Mouse (Mus musculus): Measurements from ENCODE around the gene Scrt2. TPM values are rescaled to one million over a fixed set of nuclear protein-coding genes. Genes with fewer than 3 reads are reported as not detected.
A peak's percentile ranks its signal among the peaks of the same experiment; 100 is the strongest.
"Not testable (repeated sequence)": the region's sequence is repeated elsewhere in the genome, so short reads cannot be mapped to it uniquely, and the experiment has no call there.

The Scrt2 gene
- polyA plus RNA-seq, 1 experiment from 2014 or later, result 30.2 TPM

- Histone ChIP-seq H3K4me3 (no peak overlapping the region), H3K4me2 (no peak overlapping the region), H3K27me3 (peaks cover 34% of the 10 kb centered on the region), H3K36me3 (no peaks in the 10 kb centered on the region), H3K27ac (replicated peaks) (peak overlapping the region; percentile 54), H3K9me3 (no peaks in the 10 kb centered on the region), H3K4me1 (replicated peaks) (peaks cover 25% of the 10 kb centered on the region), H3K9ac (peak overlapping the region; percentile 45; the same call in 1 of the 2 replicates)
- peak; percentile 20; the same call in 1 of the 2 replicates for ATAC-seq (ENCODE audit: low read depth)
- WGBS, result 61% methylated on average over 22 of the region's 22 CpGs
Measured at GRCm38 (mm10) chr2:152056368-152057251, 24.7 kb upstream of the Scrt2 start.

GRCm38 (mm10) chr2:152057252-152057563, 24.1 kb upstream of the Scrt2 start:
- 0 out of 2 replicates have a peak overlapping the region, but pooled peaks have one; percentile 54 for H3K27ac ChIP-seq (replicated peaks)
- no peaks in the 10 kb centered on the region for H3K36me3 ChIP-seq
- ATAC-seq (ENCODE audit: low read depth), result no peak
- peaks cover 29% of the 10 kb centered on the region for H3K27me3 ChIP-seq
- H3K4me2 ChIP-seq, result no peak overlapping the region
- H3K4me1 ChIP-seq (replicated peaks), result peaks cover 19% of the 10 kb centered on the region
- H3K4me3 ChIP-seq, result no peak overlapping the region
- peak overlapping the region; percentile 45; the same call in 1 of the 2 replicates for H3K9ac ChIP-seq
- H3K9me3 ChIP-seq, result no peaks in the 10 kb centered on the region
- WGBS, result 75% methylated on average over 9 of the region's 9 CpGs

DNA sequence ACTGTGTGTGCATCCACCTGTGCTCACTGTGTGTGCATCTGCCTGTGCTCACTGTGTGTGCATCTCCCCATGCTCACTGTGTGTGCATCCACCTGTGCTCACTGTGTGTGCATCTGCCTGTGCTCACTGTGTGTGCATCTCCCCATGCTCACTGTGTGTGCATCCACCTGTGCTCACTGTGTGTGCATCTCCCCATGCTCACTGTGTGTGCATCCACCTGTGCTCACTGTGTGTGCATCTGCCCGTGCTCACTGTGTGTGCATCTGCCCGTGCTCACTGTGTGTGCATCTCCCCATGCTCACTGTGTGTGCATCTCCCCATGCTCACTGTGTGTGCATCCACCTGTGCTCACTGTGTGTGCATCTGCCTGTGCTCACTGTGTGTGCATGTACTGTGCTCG, 18.5 kb upstream of the Scrt2 start:
- H3K27ac ChIP-seq (replicated peaks); H3K9me3 ChIP-seq; ATAC-seq (ENCODE audit: low read depth); H3K36me3 ChIP-seq; H3K9ac ChIP-seq; H3K4me2 ChIP-seq; H3K4me1 ChIP-seq (replicated peaks); H3K27me3 ChIP-seq; H3K4me3 ChIP-seq: not testable (repeated sequence)
- 91% methylated on average over 3 of the region's 3 CpGs for WGBS

DNA sequence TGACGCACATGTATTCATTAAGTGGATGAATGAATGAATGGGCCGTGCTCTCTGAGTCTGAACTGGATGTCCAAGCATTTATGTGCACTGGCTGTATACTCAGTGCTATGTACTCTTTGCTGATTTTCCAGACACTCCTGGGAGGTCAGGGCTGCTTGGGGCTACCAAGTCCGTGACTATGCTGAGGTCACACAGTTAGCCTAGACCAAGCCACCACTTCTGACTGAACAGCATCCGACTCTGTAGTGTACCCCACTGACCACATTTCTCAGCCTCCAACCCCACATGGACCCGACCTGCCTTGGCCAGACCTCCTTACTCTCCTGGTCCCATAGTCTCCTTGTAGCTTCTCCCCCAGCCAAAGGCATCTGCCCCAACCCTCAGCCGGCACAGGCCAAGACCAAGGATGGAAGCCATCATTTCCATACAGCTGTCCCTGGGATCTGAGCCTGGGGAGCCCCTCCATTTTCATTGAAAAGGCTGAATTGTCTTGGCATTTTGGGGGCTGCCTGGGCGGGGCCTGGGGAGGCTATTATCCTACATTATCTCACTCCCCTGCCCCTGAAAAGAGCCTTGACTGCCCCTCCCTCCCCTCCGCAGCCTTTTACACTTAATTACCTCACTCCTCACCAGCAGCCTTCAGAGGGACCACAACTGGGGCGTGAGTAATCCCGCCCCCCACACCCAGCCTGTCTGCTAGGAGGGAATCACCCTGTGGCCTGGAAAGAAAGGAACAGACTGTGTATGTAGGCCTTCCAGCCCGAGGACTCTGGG, 12.5 kb upstream of the Scrt2 start:
- 23% methylated on average over 11 of the region's 11 CpGs for WGBS
- Histone ChIP-seq H3K9ac (peak overlapping the region; percentile 55), H3K27ac (replicated peaks) (peak overlapping the region; percentile 86)

DNA sequence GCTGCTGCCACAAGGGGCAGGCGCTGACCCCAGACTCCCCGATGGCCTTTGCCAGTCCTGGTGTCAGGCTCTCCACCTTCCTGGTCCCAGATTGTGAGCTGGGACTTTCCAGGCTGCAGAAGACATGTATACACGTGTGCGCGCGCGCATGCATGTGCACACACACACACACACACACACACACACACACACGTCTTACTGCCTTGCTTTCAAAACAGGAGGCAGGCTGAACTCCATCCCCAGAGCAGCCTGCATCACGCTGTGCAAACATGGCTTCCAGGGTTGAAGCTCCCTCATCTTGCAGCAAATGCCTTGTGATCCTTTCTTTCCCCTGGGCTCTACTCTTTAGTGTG, 11.9 kb upstream of the Scrt2 start:
- Histone ChIP-seq H3K4me1 (replicated peaks) (peaks cover 16% of the 10 kb centered on the region), H3K27me3 (no peaks in the 10 kb centered on the region), H3K9me3 (no peaks in the 10 kb centered on the region), H3K4me2 (no peak overlapping the region), H3K36me3 (no peaks in the 10 kb centered on the region), H3K27ac (replicated peaks) (peak overlapping the region; percentile 86), H3K9ac (peak overlapping the region; percentile 55), H3K4me3 (no peak overlapping the region)
- ATAC-seq (ENCODE audit: low read depth), result peak; percentile 55
- WGBS, result 46% methylated on average over 9 of the region's 9 CpGs

More for the DNA sequence above, 12.5 kb upstream of the Scrt2 start:
- H3K27me3 ChIP-seq, result no peaks in the 10 kb centered on the region
- no peak overlapping the region for H3K4me3 ChIP-seq
- H3K9me3 ChIP-seq, result no peaks in the 10 kb centered on the region
- no peaks in the 10 kb centered on the region for H3K36me3 ChIP-seq
- H3K4me1 ChIP-seq (replicated peaks), result peaks cover 16% of the 10 kb centered on the region
- peak; percentile 75 for ATAC-seq (ENCODE audit: low read depth)
- H3K4me2 ChIP-seq, result no peak overlapping the region

- H3K4me2 ChIP-seq, result no peak overlapping the region
- 0 out of 2 replicates have a peak overlapping the region, but pooled peaks have one; percentile 55 for H3K9ac ChIP-seq
- H3K9me3 ChIP-seq, result no peaks in the 10 kb centered on the region
- H3K27me3 ChIP-seq, result no peaks in the 10 kb centered on the region
- H3K36me3 ChIP-seq, result no peaks in the 10 kb centered on the region
- ATAC-seq (ENCODE audit: low read depth), result peak; percentile 28; the same call in 1 of the 2 replicates
- H3K27ac ChIP-seq (replicated peaks), result peak overlapping the region; percentile 86
- H3K4me3 ChIP-seq, result no peak overlapping the region
- peaks cover 16% of the 10 kb centered on the region for H3K4me1 ChIP-seq (replicated peaks)
- WGBS, result 55% methylated on average over 2 of the region's 2 CpGs
Measured at GRCm38 (mm10) chr2:152069941-152070340, 11.4 kb upstream of the Scrt2 start.

DNA sequence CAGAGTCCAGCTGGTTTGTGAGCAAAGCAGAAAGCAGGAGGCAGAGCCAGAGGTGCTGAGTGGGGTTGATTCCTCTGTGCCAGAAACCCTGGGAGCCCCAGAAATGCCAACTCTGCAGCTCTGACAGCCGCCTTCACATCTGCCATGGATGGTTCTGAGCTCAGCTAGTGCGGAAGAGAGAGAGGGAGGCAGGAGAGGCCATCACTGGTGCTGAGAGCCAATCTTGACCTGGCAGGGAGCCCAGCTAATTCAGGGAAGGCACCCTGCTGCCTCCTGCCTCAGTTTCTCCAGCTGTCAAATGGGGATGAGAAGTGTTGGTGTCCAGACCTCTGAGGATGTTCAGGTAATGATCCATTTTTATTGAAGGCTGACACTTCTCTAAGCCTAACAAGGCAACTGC, 6.8 kb upstream of the Scrt2 start:
- Histone ChIP-seq H3K9ac (no peak overlapping the region), H3K4me3 (no peak overlapping the region), H3K36me3 (no peaks in the 10 kb centered on the region), H3K4me2 (no peak overlapping the region), H3K27me3 (peaks cover 4% of the 10 kb centered on the region; the same call in 1 of the 2 replicates), H3K4me1 (replicated peaks) (peaks cover 38% of the 10 kb centered on the region), H3K9me3 (no peaks in the 10 kb centered on the region), H3K27ac (replicated peaks) (no peak overlapping the region)
- WGBS, result 84% methylated on average over 2 of the region's 2 CpGs
- no peak for ATAC-seq (ENCODE audit: low read depth)

DNA sequence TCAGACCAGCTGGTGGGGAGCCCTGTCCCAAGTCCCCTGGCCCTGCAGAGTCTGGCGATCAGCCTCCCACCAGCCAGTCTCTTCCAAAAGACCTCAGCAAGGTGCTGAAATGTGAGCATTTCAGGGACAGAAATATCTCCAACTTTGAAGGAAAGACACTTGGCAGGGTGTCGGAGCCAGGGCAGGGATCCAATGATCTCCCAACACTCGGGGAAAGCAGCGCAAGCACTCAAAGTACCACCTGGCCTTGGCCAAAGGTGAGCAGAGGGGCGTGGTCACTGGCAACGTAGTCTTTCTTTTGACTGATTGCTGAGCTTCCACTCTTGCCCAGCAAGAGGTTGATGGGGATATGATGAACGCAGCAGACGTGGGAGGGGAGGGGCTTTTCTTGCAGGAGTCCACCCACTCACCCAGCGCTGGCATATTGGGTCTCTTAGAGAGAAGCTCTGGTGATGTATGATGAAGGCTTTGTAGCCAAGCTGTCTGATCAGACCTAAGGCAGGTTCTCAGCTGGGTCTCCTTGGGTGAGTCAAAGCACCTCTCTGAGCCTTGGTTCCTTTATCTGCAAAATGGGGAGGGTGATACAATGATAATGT, 5.9 kb upstream of the Scrt2 start:
- Histone ChIP-seq H3K4me2 (no peak overlapping the region), H3K9ac (no peak overlapping the region), H3K4me3 (no peak overlapping the region), H3K9me3 (no peaks in the 10 kb centered on the region), H3K27me3 (peaks cover 4% of the 10 kb centered on the region; the same call in 1 of the 2 replicates), H3K27ac (replicated peaks) (no peak overlapping the region), H3K36me3 (no peaks in the 10 kb centered on the region), H3K4me1 (replicated peaks) (peaks cover 39% of the 10 kb centered on the region)
- no peak for ATAC-seq (ENCODE audit: low read depth)
- 56% methylated on average over 9 of the region's 9 CpGs for WGBS

DNA sequence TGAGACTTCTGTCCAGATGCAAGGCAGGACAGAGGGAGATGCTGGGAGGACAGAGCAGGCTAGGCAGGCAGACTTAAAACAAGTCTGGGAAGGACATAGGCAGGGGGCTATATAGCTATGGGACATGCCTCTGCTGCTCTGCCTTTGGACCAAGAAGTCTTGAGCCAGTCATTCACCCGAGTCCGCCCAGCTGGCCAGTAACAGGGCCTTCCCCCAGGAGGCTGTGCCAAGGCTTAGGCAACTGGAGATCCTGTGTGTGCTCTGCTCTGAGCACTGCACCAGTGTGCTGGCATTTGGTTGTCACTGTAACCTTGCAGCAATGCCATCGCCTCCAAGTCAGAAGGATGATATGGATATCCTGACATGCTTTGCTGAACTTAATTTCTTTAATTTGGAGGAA, 4.0 kb upstream of the Scrt2 start:
- no peak overlapping the region for H3K4me3 ChIP-seq
- H3K36me3 ChIP-seq, result no peaks in the 10 kb centered on the region
- H3K9ac ChIP-seq, result no peak overlapping the region
- ATAC-seq (ENCODE audit: low read depth), result no peak
- H3K27me3 ChIP-seq, result peaks cover 4% of the 10 kb centered on the region; the same call in 1 of the 2 replicates
- H3K4me2 ChIP-seq, result no peak overlapping the region
- no peak overlapping the region for H3K27ac ChIP-seq (replicated peaks)
- WGBS, result 75% methylated on average over 3 of the region's 3 CpGs
- H3K4me1 ChIP-seq (replicated peaks), result peaks cover 50% of the 10 kb centered on the region
- no peaks in the 10 kb centered on the region for H3K9me3 ChIP-seq

GRCm38 (mm10) chr2:152081641-152082448, 516 bp downstream of the Scrt2 start:
- H3K4me2 ChIP-seq, result peak overlapping the region; percentile 95
- peaks cover 83% of the 10 kb centered on the region for H3K4me1 ChIP-seq (replicated peaks)
- H3K9ac ChIP-seq, result peak overlapping the region; percentile 99
- peaks cover 16% of the 10 kb centered on the region; the same call in 1 of the 2 replicates for H3K36me3 ChIP-seq
- peak overlapping the region; percentile 99 for H3K27ac ChIP-seq (replicated peaks)
- whole genome bisulfite sequencing, result under 1% methylated on average over 53 of the region's 81 CpGs
- H3K9me3 ChIP-seq, result no peaks in the 10 kb centered on the region
- H3K27me3 ChIP-seq, result no peaks in the 10 kb centered on the region
- ATAC-seq (ENCODE audit: low read depth), result peak; percentile 85
- H3K4me3 ChIP-seq, result peak overlapping the region; percentile 94

DNA sequence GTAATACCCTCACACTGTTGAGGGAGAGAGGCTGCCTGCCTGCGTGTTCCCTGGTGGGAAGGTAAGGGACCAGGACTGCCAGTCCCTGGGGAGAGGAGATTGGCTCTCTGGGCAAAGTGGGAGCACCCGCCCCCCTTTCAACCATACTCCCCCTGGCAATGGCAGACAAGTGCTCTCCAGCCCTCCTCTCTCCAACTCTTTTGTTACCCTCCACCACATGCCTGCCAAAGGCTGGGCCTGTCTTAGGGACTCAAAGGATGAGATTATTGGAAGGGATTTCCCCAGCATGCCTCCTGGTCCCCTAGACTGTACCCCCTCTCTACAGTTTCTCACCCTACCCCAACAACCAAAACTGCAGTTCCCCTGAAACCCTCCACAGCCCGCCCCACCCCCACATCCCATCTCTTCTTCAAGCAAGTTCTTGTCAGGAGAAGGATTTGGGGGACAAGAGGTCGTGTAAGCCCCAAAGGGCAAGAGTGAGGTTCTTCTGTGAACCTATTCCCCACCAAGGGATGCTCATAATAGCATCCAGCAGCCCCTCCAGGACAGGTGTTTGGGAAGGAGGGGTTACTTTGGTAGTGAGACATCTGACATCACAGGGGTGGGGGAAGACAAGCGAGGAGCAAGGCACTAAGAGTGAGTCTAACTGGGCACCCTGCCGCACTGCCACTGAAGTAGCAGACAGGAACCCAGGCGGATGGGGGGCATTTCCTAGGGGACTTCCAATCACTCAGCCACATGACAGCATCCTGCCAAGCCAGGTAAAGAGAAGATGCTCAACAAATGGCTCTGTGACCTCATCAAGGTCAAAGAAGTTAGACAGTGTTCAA, 1.3 kb downstream of the Scrt2 start:
- H3K4me3 ChIP-seq, result peak overlapping the region; percentile 94
- H3K27me3 ChIP-seq, result no peaks in the 10 kb centered on the region
- H3K9ac ChIP-seq, result peak overlapping the region; percentile 99
- H3K4me1 ChIP-seq (replicated peaks), result peaks cover 84% of the 10 kb centered on the region
- H3K4me2 ChIP-seq, result peak overlapping the region; percentile 95
- no peak for ATAC-seq (ENCODE audit: low read depth)
- H3K27ac ChIP-seq (replicated peaks), result peak overlapping the region; percentile 99
- no peaks in the 10 kb centered on the region for H3K9me3 ChIP-seq
- peaks cover 20% of the 10 kb centered on the region; the same call in 1 of the 2 replicates for H3K36me3 ChIP-seq
- WGBS, result 10% methylated on average over 7 of the region's 7 CpGs
